Mouse (Mus musculus) brain, embryonic 14.5 days (tissue): ENCODE data around the gene Rragd.

Experiments used
- CTCF ChIP-seq: fragments of 200-500 bp; IDR thresholded peaks from 2 replicates; pipeline ENCODE4 v1.5.1; 2012; ENCODE audit warnings: inconsistent platforms, mild to moderate bottlenecking, moderate library complexity, borderline replicate concordance; ENCODE audit not compliant: insufficient read depth, insufficient read length; ENCODE audit errors: extremely low read depth
- POLR2A ChIP-seq: fragments of 200-500 bp; IDR thresholded peaks from 2 replicates; pipeline ENCODE4 v1.6.1; 2012; ENCODE audit warnings: mild to moderate bottlenecking, inconsistent platforms, borderline replicate concordance; ENCODE audit not compliant: poor library complexity, insufficient read depth, insufficient read length, severe bottlenecking; ENCODE audit errors: extremely low read depth

- TF ChIP-seq POLR2A (no peak), CTCF (no peak)
These were observed 629 bp downstream of the Rragd start for GRCm38 (mm10) chr4:32983176-32984155.
